Mouse (Mus musculus) intestine, embryonic 16.5 days (tissue): ENCODE data around the gene Glb1. TPM values are rescaled to one million over a fixed set of nuclear protein-coding genes. Genes with fewer than 3 reads are reported as not detected.

Experiments
- ATAC-seq: fragments of 200-750 bp; cut with Nextera tagmentation; 2 replicates; pipeline ENCODE4 v1.8.0; 2017; ENCODE audit warnings: moderate TSS enrichment, moderate library complexity
- H3K27ac ChIP-seq: fragments of 300-500 bp; sonication (generic); 2 replicates; pipeline ENCODE4 v1.5.1; 2014; ENCODE audit warnings: mild to moderate bottlenecking, low read length
- H3K27me3 ChIP-seq: fragments of 300-500 bp; sonication (generic); replicated peaks from 2 replicates; pipeline ENCODE4 v1.6.1; 2014; ENCODE audit warnings: low read length, control low read depth, mixed read lengths; ENCODE audit not compliant: control insufficient read depth, insufficient read depth
- H3K36me3 ChIP-seq: fragments of 300-500 bp; sonication (generic); 2 replicates; pipeline ENCODE4 v1.6.1; 2014; ENCODE audit warnings: low read length, control low read depth; ENCODE audit not compliant: control insufficient read depth, insufficient read depth
- H3K4me1 ChIP-seq: fragments of 300-500 bp; sonication (generic); 2 replicates; pipeline ENCODE4 v1.6.1; 2014; ENCODE audit warnings: low read length, control low read depth, mixed read lengths; ENCODE audit not compliant: control insufficient read depth, insufficient read depth
- H3K4me2 ChIP-seq: fragments of 300-500 bp; sonication (generic); 2 replicates; pipeline ENCODE4 v1.6.1; 2014; ENCODE audit warnings: low read depth, low read length, control low read depth
- H3K4me3 ChIP-seq: fragments of 300-500 bp; sonication (generic); 2 replicates; pipeline ENCODE4 v1.5.1; 2014; ENCODE audit warnings: mild to moderate bottlenecking, low read length
- H3K9ac ChIP-seq: fragments of 300-500 bp; sonication (generic); 2 replicates; pipeline ENCODE4 v1.6.1; 2014; ENCODE audit warnings: low read depth, low read length
- H3K9me3 ChIP-seq: fragments of 300-500 bp; sonication (generic); 2 replicates; pipeline ENCODE4 v1.6.1; 2016; ENCODE audit warnings: low read length, control low read depth; ENCODE audit not compliant: control insufficient read depth
- WGBS: fragments of 180-500 bp; shearing (Covaris S2); extraction: QIAGEN DNeasy Blood & Tissue Kit; methylation state at CpG from one replicate; pipeline ENCODE4 v1.1.7; 2014; 5-methylcytosine and 5-hydroxymethylcytosine counted together
- polyA plus RNA-seq: library from polyadenylated mRNA; unstranded; fragments of >200 nt; fragmentation: Nextera tagmentation; extraction: Ambion mirVana; gene quantifications from 2 replicates; pipeline ENCODE4 v1.2.1, GENCODE M21; 2015

The Glb1 gene
- polyA plus RNA-seq, 1 experiment from 2014 or later: 295 TPM

- Histone ChIP-seq H3K27ac (no peak overlapping the region), H3K36me3 (peaks cover 2% of the 10 kb centered on the region; the same call in 1 of the 2 replicates), H3K4me1 (no peaks in the 10 kb centered on the region), H3K4me3 (no peak overlapping the region), H3K9me3 (no peaks in the 10 kb centered on the region), H3K4me2 (no peak overlapping the region), H3K9ac (no peak overlapping the region), H3K27me3 (no peaks in the 10 kb centered on the region)
- WGBS: 94% methylated on average over 8 of the region's 8 CpGs
- no peak for ATAC-seq
Observed at GRCm38 (mm10) chr9:114443351-114443750, 42.5 kb downstream of the Glb1 start.

- Histone ChIP-seq H3K27ac (no peak overlapping the region), H3K27me3 (no peaks in the 10 kb centered on the region), H3K4me2 (no peak overlapping the region), H3K4me1 (no peaks in the 10 kb centered on the region), H3K4me3 (no peak overlapping the region), H3K36me3 (no peaks in the 10 kb centered on the region; the same call in 1 of the 2 replicates), H3K9ac (no peak overlapping the region), H3K9me3 (no peaks in the 10 kb centered on the region)
- no peak for ATAC-seq
- WGBS: 93% methylated on average over 8 of the region's 8 CpGs
Observed at GRCm38 (mm10) chr9:114446887-114447286, 46.0 kb downstream of the Glb1 start.

GRCm38 (mm10) chr9:114448700-114449099 lies 47.8 kb downstream of the Glb1 start:
- H3K27ac ChIP-seq: no peak overlapping the region
- 0 out of 2 replicates have a peak, but pooled peaks have one; percentile 34 for ATAC-seq
- no peak overlapping the region for H3K4me2 ChIP-seq
- no peaks in the 10 kb centered on the region for H3K27me3 ChIP-seq
- H3K36me3 ChIP-seq: no peaks in the 10 kb centered on the region
- WGBS: 78% methylated on average over 5 of the region's 5 CpGs
- no peak overlapping the region for H3K4me3 ChIP-seq
- H3K9ac ChIP-seq: no peak overlapping the region
- no peaks in the 10 kb centered on the region for H3K9me3 ChIP-seq
- H3K4me1 ChIP-seq: no peaks in the 10 kb centered on the region

GRCm38 (mm10) chr9:114449120-114449754 lies 48.4 kb downstream of the Glb1 start:
- no peaks in the 10 kb centered on the region for H3K9me3 ChIP-seq
- no peak overlapping the region for H3K27ac ChIP-seq
- H3K4me3 ChIP-seq: no peak overlapping the region
- 88% methylated on average over 13 of the region's 13 CpGs for WGBS
- H3K9ac ChIP-seq: no peak overlapping the region
- 0 out of 2 replicates have a peak, but pooled peaks have one; percentile 19 for ATAC-seq
- no peaks in the 10 kb centered on the region for H3K36me3 ChIP-seq
- no peaks in the 10 kb centered on the region for H3K4me1 ChIP-seq
- no peak overlapping the region for H3K4me2 ChIP-seq
- H3K27me3 ChIP-seq: no peaks in the 10 kb centered on the region

DNA sequence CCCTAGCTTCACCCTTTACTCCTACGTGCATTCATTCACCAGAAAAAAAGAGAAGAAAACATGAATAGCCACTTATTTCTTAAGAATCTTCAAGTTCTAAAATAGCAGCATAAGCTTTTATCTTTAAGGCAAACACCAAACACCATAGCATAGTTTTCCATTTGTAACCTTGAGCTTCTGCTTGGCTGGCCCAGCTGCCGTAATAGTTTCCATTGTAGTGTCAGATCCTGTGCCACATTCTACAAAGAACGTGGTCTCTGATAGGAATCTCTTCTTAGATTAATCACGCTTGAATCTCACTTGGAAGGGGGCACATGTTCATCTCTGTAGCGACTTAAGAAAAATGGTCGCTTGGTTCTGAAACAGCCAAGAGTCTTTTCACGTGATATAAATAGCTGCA lies 50.7 kb downstream of the Glb1 start:
- no peak overlapping the region for H3K9ac ChIP-seq
- no peaks in the 10 kb centered on the region for H3K9me3 ChIP-seq
- H3K4me2 ChIP-seq: no peak overlapping the region
- 85% methylated on average over 7 of the region's 7 CpGs for WGBS
- no peak overlapping the region for H3K27ac ChIP-seq
- ATAC-seq: no peak
- peaks cover 7% of the 10 kb centered on the region for H3K36me3 ChIP-seq
- no peaks in the 10 kb centered on the region for H3K27me3 ChIP-seq
- H3K4me1 ChIP-seq: no peaks in the 10 kb centered on the region
- no peak overlapping the region for H3K4me3 ChIP-seq

GRCm38 (mm10) chr9:114452418-114452817 lies 51.5 kb downstream of the Glb1 start:
- no peak for ATAC-seq
- no peak overlapping the region for H3K27ac ChIP-seq
- no peak overlapping the region for H3K9ac ChIP-seq
- H3K9me3 ChIP-seq: no peaks in the 10 kb centered on the region
- H3K27me3 ChIP-seq: no peaks in the 10 kb centered on the region
- no peak overlapping the region for H3K4me2 ChIP-seq
- WGBS: 86% methylated on average over 6 of the region's 6 CpGs
- no peak overlapping the region for H3K4me3 ChIP-seq
- peaks cover 10% of the 10 kb centered on the region for H3K36me3 ChIP-seq
- H3K4me1 ChIP-seq: no peaks in the 10 kb centered on the region

GRCm38 (mm10) chr9:114455420-114455819 lies 54.5 kb downstream of the Glb1 start:
- no peak overlapping the region for H3K9ac ChIP-seq
- H3K27ac ChIP-seq: no peak overlapping the region
- H3K4me1 ChIP-seq: no peaks in the 10 kb centered on the region
- H3K4me2 ChIP-seq: no peak overlapping the region
- no peaks in the 10 kb centered on the region for H3K27me3 ChIP-seq
- no peak overlapping the region for H3K4me3 ChIP-seq
- H3K9me3 ChIP-seq: no peaks in the 10 kb centered on the region
- ATAC-seq: no peak
- H3K36me3 ChIP-seq: peaks cover 10% of the 10 kb centered on the region
- 88% methylated on average over 2 of the region's 2 CpGs for WGBS

DNA sequence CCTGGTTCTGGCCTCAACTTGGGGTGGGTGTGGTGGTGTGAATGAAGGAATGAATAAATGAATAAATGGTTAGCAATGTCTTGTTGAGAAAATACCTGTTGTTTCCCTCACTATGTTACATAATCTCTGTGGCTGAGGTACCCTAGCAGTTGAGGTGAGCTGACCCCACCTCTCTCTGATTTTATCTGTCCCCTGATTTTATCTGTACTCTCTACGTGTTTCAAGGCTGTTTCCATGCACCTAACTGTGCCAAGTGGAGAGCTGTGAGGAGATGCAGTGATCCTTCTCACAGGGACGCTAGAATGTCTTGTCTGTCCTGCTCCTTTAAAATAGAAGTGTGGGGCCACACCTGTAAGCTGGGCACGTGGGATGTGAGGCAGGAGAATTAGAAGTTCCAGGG lies 57.6 kb downstream of the Glb1 start:
- no peak overlapping the region for H3K27ac ChIP-seq
- no peaks in the 10 kb centered on the region for H3K9me3 ChIP-seq
- no peaks in the 10 kb centered on the region for H3K4me1 ChIP-seq
- no peak overlapping the region for H3K4me3 ChIP-seq
- H3K36me3 ChIP-seq: peaks cover 10% of the 10 kb centered on the region
- H3K27me3 ChIP-seq: no peaks in the 10 kb centered on the region
- H3K9ac ChIP-seq: no peak overlapping the region
- WGBS: 77% methylated on average over 3 of the region's 3 CpGs
- no peak overlapping the region for H3K4me2 ChIP-seq
- ATAC-seq: no peak

DNA sequence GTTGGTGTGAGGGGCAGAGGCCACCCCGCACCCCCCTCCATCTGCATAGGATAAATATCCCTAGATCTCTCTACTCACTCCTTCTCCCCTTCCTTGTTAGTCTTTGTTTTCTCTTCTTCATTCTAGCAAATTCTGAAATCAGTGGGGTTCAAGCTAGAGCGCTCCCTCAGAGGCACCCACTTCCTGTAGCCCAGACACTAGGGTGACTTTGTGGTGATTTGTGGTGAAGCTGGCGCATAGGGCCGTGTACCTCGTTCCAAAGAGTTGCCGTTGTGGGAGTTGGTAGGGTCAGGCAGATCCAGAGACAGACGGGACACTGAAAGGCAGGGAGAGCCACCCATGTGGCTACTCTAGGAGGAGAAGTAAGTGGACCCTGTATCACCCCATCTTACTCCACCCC lies 61.7 kb downstream of the Glb1 start:
- peaks cover 9% of the 10 kb centered on the region; the same call in 1 of the 2 replicates for H3K36me3 ChIP-seq
- H3K27me3 ChIP-seq: no peaks in the 10 kb centered on the region
- no peak overlapping the region for H3K27ac ChIP-seq
- H3K9me3 ChIP-seq: no peaks in the 10 kb centered on the region
- 90% methylated on average over 7 of the region's 7 CpGs for WGBS
- no peak overlapping the region for H3K9ac ChIP-seq
- H3K4me3 ChIP-seq: no peak overlapping the region
- H3K4me1 ChIP-seq: 0 out of 2 replicates have a peak, but pooled peaks cover 3% of the 10 kb centered on the region
- no peak overlapping the region for H3K4me2 ChIP-seq
- ATAC-seq: no peak

- Histone ChIP-seq H3K27me3 (no peaks in the 10 kb centered on the region), H3K4me2 (no peak overlapping the region), H3K9ac (no peak overlapping the region), H3K36me3 (peaks cover 12% of the 10 kb centered on the region; the same call in 1 of the 2 replicates), H3K27ac (no peak overlapping the region), H3K4me1 (0 out of 2 replicates have a peak, but pooled peaks cover 3% of the 10 kb centered on the region), H3K4me3 (no peak overlapping the region), H3K9me3 (no peaks in the 10 kb centered on the region)
- 79% methylated on average over 6 of the region's 6 CpGs for WGBS
- ATAC-seq: no peak
Observed at GRCm38 (mm10) chr9:114465442-114465841, 64.6 kb downstream of the Glb1 start.
